Mouse (Mus musculus) midbrain, postnatal 0 days (tissue): Measurements from ENCODE around the gene Rtf2. TPM values are rescaled to one million over a fixed set of nuclear protein-coding genes. Genes with fewer than 3 reads are reported as not detected.

Source experiments
- ATAC-seq: fragments of 200-750 bp; cut with Nextera tagmentation; 2 replicates; pipeline ENCODE4 v1.8.0; 2017; ENCODE audit warnings: moderate number of reproducible peaks, mild to moderate bottlenecking, moderate TSS enrichment, moderate library complexity; ENCODE audit not compliant: low FRiP score
- DNase-seq: peaks from one replicate; pipeline ENCODE4 v3.0.0-alpha.2; 2015; ENCODE audit warnings: low spot score
- H3K27ac ChIP-seq: fragments of 300-500 bp; sonication (generic); 2 replicates; pipeline ENCODE4 v1.5.1; 2014; ENCODE audit warnings: low read depth, mild to moderate bottlenecking, low read length, mixed read lengths
- H3K27me3 ChIP-seq: fragments of 300-500 bp; sonication (generic); 2 replicates; pipeline ENCODE4 v1.6.1; 2014; ENCODE audit warnings: low read length, control low read depth, mixed read lengths; ENCODE audit not compliant: insufficient read depth
- H3K36me3 ChIP-seq: fragments of 300-500 bp; sonication (generic); 2 replicates; pipeline ENCODE4 v1.6.1; 2014; ENCODE audit warnings: low read length, control low read depth, mixed read lengths; ENCODE audit not compliant: insufficient read depth
- H3K4me1 ChIP-seq: fragments of 300-500 bp; sonication (generic); 2 replicates; pipeline ENCODE4 v1.6.1; 2014; ENCODE audit warnings: mild to moderate bottlenecking, control low read depth, antibody characterized with exemption, low read length, mixed read lengths; ENCODE audit not compliant: insufficient read depth
- H3K4me2 ChIP-seq: fragments of 300-500 bp; sonication (generic); 2 replicates; pipeline ENCODE4 v1.6.1; 2014; ENCODE audit warnings: low read depth, mild to moderate bottlenecking, low read length, mixed read lengths; ENCODE audit not compliant: poor library complexity, severe bottlenecking
- H3K4me3 ChIP-seq: fragments of 300-500 bp; sonication (generic); 2 replicates; pipeline ENCODE4 v1.5.1; 2014; ENCODE audit warnings: low read depth, mild to moderate bottlenecking, low read length, moderate library complexity
- H3K9ac ChIP-seq: fragments of 300-500 bp; sonication (generic); replicated peaks from 2 replicates; pipeline ENCODE4 v1.6.1; 2014; ENCODE audit warnings: mild to moderate bottlenecking, low read length, moderate library complexity, mixed read lengths; ENCODE audit not compliant: poor library complexity, severe bottlenecking
- H3K9me3 ChIP-seq: fragments of 300-500 bp; sonication (generic); 2 replicates; pipeline ENCODE4 v1.6.1; 2016; ENCODE audit warnings: low read length, control low read depth
- CTCF ChIP-seq: IDR thresholded peaks from 2 replicates; pipeline ENCODE4 v1.5.1; 2016; ENCODE audit warnings: antibody characterized with exemption, mild to moderate bottlenecking
- WGBS: fragments of 180-500 bp; shearing (Covaris S2); extraction: QIAGEN DNeasy Blood & Tissue Kit; methylation state at CpG from one replicate; pipeline ENCODE4 v1.1.7; 2014; 5-methylcytosine and 5-hydroxymethylcytosine counted together
- polyA plus RNA-seq: library from polyadenylated mRNA; unstranded; fragments of >200 nt; fragmentation: Nextera tagmentation; extraction: Ambion mirVana; gene quantifications from 2 replicates; pipeline ENCODE4 v1.2.1, GENCODE M21; 2015
- total RNA-seq: library from RNA; depleted of rRNA; stranded (reverse); fragments of >200 nt; gene quantifications from 2 replicates; pipeline ENCODE4 v1.2.3, GENCODE M21; 2014

Gene Rtf2
- total and polyA plus RNA-seq, 2 experiments from 2014 or later, result 67.0 to 85.0 TPM

DNA sequence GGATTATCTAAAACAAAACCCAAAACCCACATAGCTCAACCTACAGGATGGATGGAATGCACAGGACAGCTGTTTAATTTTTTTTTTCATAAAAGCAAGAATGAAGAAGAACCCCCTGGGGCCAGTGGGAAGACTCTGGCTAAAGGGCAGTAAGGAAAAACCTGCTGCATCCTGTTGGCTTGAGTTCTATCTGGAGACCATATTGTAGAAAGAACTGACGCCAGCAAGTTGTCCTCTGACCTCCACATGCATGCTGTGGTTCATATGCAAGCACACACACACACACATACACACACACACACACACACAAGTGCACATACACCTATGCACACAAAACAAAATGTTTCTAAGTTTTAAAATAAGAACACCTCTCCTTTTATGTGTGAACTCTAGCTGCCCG is 29.7 kb upstream of the Rtf2 start:
- H3K27ac ChIP-seq, result no peak overlapping the region
- 83% methylated on average over 2 of the region's 2 CpGs for WGBS

DNA sequence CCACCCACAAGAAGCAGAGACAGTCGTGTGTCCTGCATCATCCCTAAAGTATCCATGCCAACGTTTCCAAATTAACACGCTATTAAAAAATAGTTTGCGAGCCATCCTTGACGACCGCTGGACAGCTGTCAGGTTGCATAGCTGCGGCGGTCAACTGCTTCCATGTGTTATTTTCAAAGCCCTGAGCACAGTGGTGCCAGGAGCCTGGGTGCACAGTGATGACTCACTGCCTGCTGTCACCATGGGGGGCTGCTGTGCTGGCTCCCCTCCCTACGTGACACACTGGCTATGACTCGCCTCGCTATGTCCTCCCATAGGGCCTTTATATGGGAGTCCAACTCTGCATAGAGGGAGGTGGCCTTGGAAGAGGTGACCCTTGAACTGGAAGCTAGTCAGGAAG is 29.3 kb upstream of the Rtf2 start:
- Histone ChIP-seq H3K4me2 (no peak overlapping the region), H3K27ac (no peak overlapping the region), H3K9ac (no peak overlapping the region), H3K9me3 (no peaks in the 10 kb centered on the region), H3K27me3 (no peaks in the 10 kb centered on the region), H3K4me1 (no peaks in the 10 kb centered on the region), H3K36me3 (no peaks in the 10 kb centered on the region), H3K4me3 (no peak overlapping the region)
- ATAC-seq (no peak), DNase-seq (no peak)
- 84% methylated on average over 11 of the region's 11 CpGs for WGBS
- TF ChIP-seq CTCF, result no peak

More for the DNA sequence above, 29.7 kb upstream of the Rtf2 start:
- no peak for ATAC-seq
- no peaks in the 10 kb centered on the region for H3K9me3 ChIP-seq
- H3K4me1 ChIP-seq, result no peaks in the 10 kb centered on the region
- no peak overlapping the region for H3K4me3 ChIP-seq
- H3K9ac ChIP-seq, result no peak overlapping the region
- no peaks in the 10 kb centered on the region; the same call in 1 of the 2 replicates for H3K27me3 ChIP-seq
- DNase-seq, result no peak
- no peak overlapping the region for H3K4me2 ChIP-seq
- no peak for TF ChIP-seq CTCF
- no peaks in the 10 kb centered on the region for H3K36me3 ChIP-seq

DNA sequence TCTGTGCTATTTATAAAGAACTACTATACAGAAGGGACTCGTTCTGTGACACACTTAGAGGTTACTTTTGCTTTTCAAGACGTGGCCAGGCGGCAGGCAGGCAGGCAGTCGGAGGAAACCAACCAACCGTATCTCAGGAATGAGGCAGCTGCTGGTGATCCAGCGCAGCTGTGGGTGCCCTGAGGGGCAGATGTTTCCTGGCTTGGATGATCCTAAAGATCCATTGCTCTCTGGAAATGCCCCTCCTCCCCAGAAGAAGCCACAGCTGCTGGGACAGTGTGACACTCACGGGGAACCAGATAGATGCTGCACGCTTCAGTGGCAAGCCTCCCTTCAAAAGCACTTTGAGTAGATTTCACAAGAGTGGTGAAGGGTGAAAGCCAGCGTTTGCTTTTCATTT is 27.9 kb upstream of the Rtf2 start:
- H3K4me3 ChIP-seq, result no peak overlapping the region
- no peaks in the 10 kb centered on the region for H3K36me3 ChIP-seq
- H3K27me3 ChIP-seq, result no peaks in the 10 kb centered on the region
- peak overlapping the region; percentile 26; the same call in 1 of the 2 replicates for H3K4me2 ChIP-seq
- no peaks in the 10 kb centered on the region for H3K9me3 ChIP-seq
- DNase-seq (peak; percentile 54), ATAC-seq (0 out of 2 replicates have a peak, but pooled peaks have one; percentile 23)
- 8% methylated on average over 9 of the region's 9 CpGs for WGBS
- H3K27ac ChIP-seq, result no peak overlapping the region
- H3K4me1 ChIP-seq, result no peaks in the 10 kb centered on the region
- no peak overlapping the region for H3K9ac ChIP-seq
- TF ChIP-seq CTCF, result no peak

DNA sequence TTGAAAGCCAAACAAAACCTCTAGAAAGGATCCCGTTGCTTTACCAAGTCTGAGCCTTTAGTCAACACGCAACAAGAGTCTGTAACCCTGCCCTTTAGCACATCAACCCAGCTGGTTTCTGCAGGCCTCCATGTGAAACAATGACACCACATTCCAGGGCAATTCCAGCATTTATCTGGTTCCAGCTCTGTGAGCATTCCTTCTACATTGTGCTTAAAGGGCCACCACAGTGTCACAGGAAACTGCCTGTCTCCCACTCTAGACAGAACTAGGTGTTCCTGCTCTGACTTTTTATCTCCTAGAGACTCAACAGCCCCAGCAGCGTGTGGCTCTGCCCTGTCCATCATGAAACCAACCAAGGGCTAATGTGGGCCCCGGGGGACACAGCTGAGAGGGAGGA is 27.1 kb upstream of the Rtf2 start:
- 28% methylated on average over 4 of the region's 4 CpGs for WGBS
- DNase-seq, result no peak
- H3K36me3 ChIP-seq, result no peaks in the 10 kb centered on the region
- ATAC-seq, result no peak
- no peak overlapping the region for H3K4me3 ChIP-seq
- H3K27ac ChIP-seq, result no peak overlapping the region
- H3K9ac ChIP-seq, result no peak overlapping the region
- no peaks in the 10 kb centered on the region for H3K4me1 ChIP-seq
- no peaks in the 10 kb centered on the region for H3K9me3 ChIP-seq
- no peak overlapping the region for H3K4me2 ChIP-seq
- no peaks in the 10 kb centered on the region for H3K27me3 ChIP-seq
- TF ChIP-seq CTCF, result no peak

DNA sequence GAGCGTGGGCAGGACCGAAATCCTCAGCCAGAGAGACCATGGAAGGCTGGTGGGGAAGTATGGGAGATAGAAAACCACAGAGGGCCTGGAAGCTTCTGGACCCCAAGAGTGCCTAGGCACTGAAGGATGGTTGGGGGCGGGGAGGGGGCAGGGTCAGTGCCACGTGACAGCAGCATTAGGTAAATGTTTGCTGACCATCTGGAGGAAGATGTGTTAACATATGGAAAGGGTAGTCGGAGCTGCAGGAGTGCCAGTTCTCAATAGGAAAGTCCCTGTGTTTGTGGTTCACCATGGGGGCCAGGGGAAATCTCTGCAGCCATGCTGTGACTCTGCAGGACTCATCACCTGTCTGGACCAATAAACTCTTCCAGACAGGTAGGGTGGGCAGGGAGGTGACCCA is 26.5 kb upstream of the Rtf2 start:
- Histone ChIP-seq H3K4me2 (no peak overlapping the region), H3K36me3 (no peaks in the 10 kb centered on the region), H3K4me1 (no peaks in the 10 kb centered on the region), H3K27ac (no peak overlapping the region), H3K9me3 (no peaks in the 10 kb centered on the region), H3K4me3 (no peak overlapping the region), H3K9ac (no peak overlapping the region), H3K27me3 (no peaks in the 10 kb centered on the region)
- no peak for DNase-seq
- TF ChIP-seq CTCF, result no peak
- ATAC-seq, result no peak
- WGBS, result 54% methylated on average over 5 of the region's 5 CpGs

DNA sequence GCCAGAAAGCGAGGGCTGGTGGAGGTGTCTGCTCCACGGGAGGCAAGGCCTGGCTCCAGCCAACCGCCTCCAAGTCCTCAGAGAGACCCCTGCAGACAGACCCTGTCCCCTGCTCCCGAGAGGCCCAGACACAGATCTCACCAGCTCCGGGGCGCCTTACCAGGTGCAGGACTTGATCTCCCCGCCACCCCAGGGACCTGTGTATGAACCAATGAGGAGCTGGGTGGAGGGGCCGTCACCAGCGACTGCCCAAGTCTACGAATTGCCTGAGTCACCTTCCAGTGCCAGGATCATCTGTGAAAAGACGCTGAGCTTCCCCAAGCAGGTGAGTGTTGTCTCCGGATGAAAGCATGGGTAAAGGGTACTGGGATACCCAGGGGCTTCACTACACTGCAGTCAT is 24.1 kb upstream of the Rtf2 start:
- Histone ChIP-seq H3K4me3 (no peak overlapping the region), H3K27me3 (no peaks in the 10 kb centered on the region), H3K4me2 (no peak overlapping the region), H3K9ac (no peak overlapping the region), H3K27ac (no peak overlapping the region), H3K9me3 (no peaks in the 10 kb centered on the region), H3K36me3 (no peaks in the 10 kb centered on the region), H3K4me1 (no peaks in the 10 kb centered on the region)
- ATAC-seq (no peak), DNase-seq (no peak)
- no peak for TF ChIP-seq CTCF
- 64% methylated on average over 12 of the region's 12 CpGs for WGBS
